Mouse (Mus musculus) layer of hippocampus, postnatal 10 days (tissue): ENCODE results near the gene Ice2. TPM values are rescaled to one million over a fixed set of nuclear protein-coding genes. Genes with fewer than 3 reads are reported as not detected.

Source experiments
- DNase-seq, 2 experiments: peaks; one replicate each; pipeline ENCODE4 v3.0.0; 2021; ENCODE audit warnings: low spot score in 2 of 2
- long read RNA-seq: library from polyadenylated mRNA; stranded (forward); transcript quantifications from one replicate; pipeline ENCODE4 v2.0.0, GENCODE M21; 2023
- total RNA-seq, 2 experiments: library from RNA; stranded (reverse); gene quantifications; 2 replicates each; pipeline ENCODE4 v1.2.3; 2021

The Ice2 gene
- 10 to 100 TPM; 10.9 to 13.2 TPM for total RNA-seq
- long read RNA-seq, partial matches to known transcripts, result 0 of 2 reads
- long read RNA-seq, other reads (novel, unspliced or antisense), result 1 of 2 reads

GRCm38 (mm10) chr9:69397760-69398452, at the start of gene Ice2:
Gene Ice2, plus strand, starts transcription at chr9:69397906.
- DNase-seq, result peak; percentile 69 to 83

GRCm38 (mm10) chr9:69349537-69349936, 48.2 kb upstream of the Ice2 start:
- DNase-seq, result no peak

- DNase-seq, result peak; percentile 28
These were observed 43.5 kb upstream of the Ice2 start for GRCm38 (mm10) chr9:69354228-69354627.

GRCm38 (mm10) chr9:69357834-69358233, 39.9 kb upstream of the Ice2 start:
- peak; percentile 65 to 77 for DNase-seq

- no peak for DNase-seq
These were observed 38.9 kb upstream of the Ice2 start for GRCm38 (mm10) chr9:69358797-69359196.

- no peak for DNase-seq
These were observed 35.7 kb upstream of the Ice2 start for GRCm38 (mm10) chr9:69361951-69362445.

GRCm38 (mm10) chr9:69362766-69363165, 34.9 kb upstream of the Ice2 start:
- no peak for DNase-seq

- no peak for DNase-seq
These were observed 33.6 kb upstream of the Ice2 start for GRCm38 (mm10) chr9:69364117-69364516.

- DNase-seq, result no peak
These were observed 30.7 kb upstream of the Ice2 start for GRCm38 (mm10) chr9:69367055-69367454.

GRCm38 (mm10) chr9:69368071-69368470, 29.6 kb upstream of the Ice2 start:
- DNase-seq, result peak; percentile 67 to 76

- no peak for DNase-seq
These were observed 26.5 kb upstream of the Ice2 start for GRCm38 (mm10) chr9:69371046-69371724.

- DNase-seq, result no peak
These were observed 24.8 kb upstream of the Ice2 start for GRCm38 (mm10) chr9:69372871-69373270.

- DNase-seq, result no peak
These were observed 20.6 kb upstream of the Ice2 start for GRCm38 (mm10) chr9:69376982-69377653.

- no peak for DNase-seq
These were observed 20.1 kb upstream of the Ice2 start for GRCm38 (mm10) chr9:69377654-69378045.

GRCm38 (mm10) chr9:69380546-69380945, 17.2 kb upstream of the Ice2 start:
- DNase-seq, result no peak

- DNase-seq, result no peak
These were observed 16.0 kb upstream of the Ice2 start for GRCm38 (mm10) chr9:69381741-69382140.

GRCm38 (mm10) chr9:69384475-69384874, 13.2 kb upstream of the Ice2 start:
- no peak for DNase-seq

GRCm38 (mm10) chr9:69384905-69385304, 12.8 kb upstream of the Ice2 start:
- DNase-seq, result no peak

GRCm38 (mm10) chr9:69387296-69387695, 10.4 kb upstream of the Ice2 start:
- no peak for DNase-seq

GRCm38 (mm10) chr9:69390631-69391030, 7.1 kb upstream of the Ice2 start:
- DNase-seq, result no peak

GRCm38 (mm10) chr9:69394234-69394633, 3.5 kb upstream of the Ice2 start:
- DNase-seq, result no peak

- DNase-seq, result no peak
These were observed 310 bp upstream of the Ice2 start for GRCm38 (mm10) chr9:69397432-69397759.
